Mouse (Mus musculus) testis, adult 2 months (tissue): ENCODE measurements around the gene Egfem1.

Experiments
- CTCF ChIP-seq: fragments of 200-500 bp; IDR thresholded peaks from 2 replicates; pipeline ENCODE4 v1.5.1; 2012; ENCODE audit warnings: low read depth, mild to moderate bottlenecking, inconsistent platforms, low read length, moderate library complexity; ENCODE audit not compliant: control insufficient read depth, insufficient read depth, insufficient replicate concordance
- POLR2A ChIP-seq: fragments of 200-500 bp; IDR thresholded peaks from 2 replicates; pipeline ENCODE4 v1.6.1; 2012; ENCODE audit warnings: low read depth, mild to moderate bottlenecking, inconsistent platforms, low read length, moderate library complexity; ENCODE audit not compliant: control insufficient read depth

- TF ChIP-seq POLR2A (no peak), CTCF (no peak)
Observed at GRCm38 (mm10) chr3:29619586-29619985, 537.8 kb downstream of the Egfem1 start.
